Mouse (Mus musculus) kidney, postnatal 10 days (tissue): ENCODE measurements at regions not wholly inside any gene's neighbourhood (a gene's known extent, or its start where the extent isn't known, plus 50 kb on each side); places are given as distances from the start of the nearest gene placed in this dataset.

ENCODE experiments used
- DNase-seq: peaks from one replicate; pipeline ENCODE4 v3.0.0; 2021; ENCODE audit warnings: mixed read lengths

DNA sequence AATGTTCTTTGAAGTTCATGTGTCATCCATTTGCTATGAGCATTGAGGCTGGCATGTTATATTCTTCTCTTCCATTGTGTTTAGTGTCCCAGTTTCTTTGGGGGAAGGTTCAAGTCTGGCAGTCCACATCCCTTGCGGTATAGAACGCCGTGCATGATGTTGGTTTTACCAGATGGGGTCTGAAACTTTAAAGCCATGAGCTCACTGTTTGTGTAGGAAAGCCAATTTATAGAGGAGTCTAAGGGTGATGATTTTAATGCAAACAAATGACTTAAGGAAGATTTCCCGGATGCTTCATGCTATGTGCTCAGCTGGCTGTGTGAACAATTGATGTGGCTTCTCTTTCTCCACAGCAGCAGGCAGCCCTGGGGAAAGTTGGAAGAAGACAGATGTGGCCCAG, 104.0 kb upstream of the Hey2 start:
- no peak for DNase-seq

DNA sequence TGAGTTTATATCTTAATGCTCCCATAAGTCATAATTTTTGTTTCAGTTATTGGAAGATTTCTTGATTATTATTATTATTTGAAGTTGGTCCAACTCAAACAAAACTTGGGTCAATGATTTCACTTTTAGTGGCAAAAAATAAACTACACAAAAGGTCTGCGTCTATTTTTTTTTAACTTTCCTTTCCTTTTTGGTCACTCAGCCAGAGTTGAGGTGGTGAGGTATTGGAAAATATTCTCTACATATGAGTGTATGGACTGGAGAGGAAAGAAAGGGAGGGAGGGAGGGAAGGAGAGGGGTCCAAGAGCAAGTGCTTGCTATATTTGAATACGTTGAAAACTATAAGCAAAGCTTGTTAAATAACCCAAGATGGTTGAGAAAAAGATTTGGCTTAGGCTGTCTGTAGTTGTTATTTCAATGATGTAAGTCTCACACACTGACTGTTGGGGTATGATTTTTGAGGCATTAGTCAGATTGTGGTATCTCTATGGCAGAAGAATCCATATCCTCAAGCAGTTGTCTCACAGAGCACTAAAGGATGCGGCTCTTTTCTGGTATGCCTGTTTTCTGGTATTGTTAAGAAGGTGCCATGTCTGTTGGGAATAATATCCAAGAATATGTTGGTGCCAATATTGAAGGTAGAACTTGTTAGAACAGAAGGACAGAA, 75.9 kb upstream of the Hey2 start:
- DNase-seq: no peak

DNA sequence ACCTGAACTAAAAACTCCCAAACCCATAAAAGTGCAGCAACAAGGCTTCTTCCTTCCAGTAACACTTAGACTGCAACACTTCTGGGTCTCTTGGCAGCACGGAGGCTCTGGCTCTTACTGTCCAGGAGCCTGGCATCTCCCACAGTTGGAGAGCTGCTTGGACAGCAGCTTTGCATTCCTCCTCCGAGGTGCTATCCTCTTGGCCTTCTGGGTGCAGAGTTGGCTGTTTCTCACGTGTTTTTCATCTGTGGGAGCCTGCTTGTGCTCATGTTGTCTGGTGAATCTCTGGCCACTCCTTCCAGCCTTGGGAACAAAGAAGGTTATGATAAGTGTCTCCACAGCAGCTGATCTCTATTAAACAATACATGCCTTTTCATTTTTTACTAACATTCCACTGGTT, 51.2 kb upstream of the Hey2 start:
- no peak for DNase-seq
